Mouse (Mus musculus): ENCODE data around the gene Ptgdr2. TPM values are rescaled to one million over a fixed set of nuclear protein-coding genes. Genes with fewer than 3 reads are reported as not detected.

Gene Ptgdr2
- total and polyA plus RNA-seq, 3 experiments: 0.10 TPM; not detected in 2

DNA sequence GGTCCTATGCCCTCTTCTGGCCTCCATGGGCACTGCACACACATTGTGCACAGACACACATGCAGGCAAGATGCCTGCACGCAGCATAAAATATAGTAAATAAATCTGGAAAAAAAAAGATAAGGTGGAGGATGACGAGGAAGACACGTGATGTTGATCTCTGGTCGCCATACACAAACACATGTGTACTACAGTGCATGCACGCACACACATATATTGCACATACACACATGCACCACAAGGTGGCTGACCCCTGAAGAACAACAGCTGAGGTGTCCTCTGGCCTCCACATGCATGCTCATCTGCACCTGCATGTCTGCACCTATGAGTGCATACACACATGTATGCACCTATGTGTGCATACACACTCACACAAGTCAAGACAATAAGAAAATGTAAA lies 883 bp upstream of the Ptgdr2 start:
- Histone ChIP-seq H3K36me3 (ENCODE audit: control insufficient read depth, insufficient read depth, low read length) (no peaks in the 10 kb centered on the region), H3K4me1 (ENCODE audit: control insufficient read depth, insufficient read depth, low read length) (no peaks in the 10 kb centered on the region; the same call in 1 of the 2 replicates), H3K27ac (no peak overlapping the region), H3K4me3 (no peak overlapping the region), H3K9ac (ENCODE audit: low read depth, low read length) (no peak overlapping the region), H3K27me3 (ENCODE audit: control insufficient read depth, insufficient read depth, low read length) (no peaks in the 10 kb centered on the region), H3K79me2 (replicated peaks; ENCODE audit: control insufficient read depth, insufficient read depth, low read length) (no peaks in the 10 kb centered on the region)
- WGBS: 92% methylated on average over 5 of the region's 5 CpGs
- TF ChIP-seq CTCF (IDR thresholded peaks at IDR 0.05) (no peak; the same call in 1 of the 2 replicates), POLR2A (IDR thresholded peaks at IDR 0.05; ENCODE audit: insufficient read depth, low read depth, low read length) (no peak), EP300 (IDR thresholded peaks at IDR 0.05; ENCODE audit: insufficient read depth, low read depth, low read length) (no peak)
- intact Hi-C loops (cut with DNase I): no loop called here
- DNase-seq: no peak

DNA sequence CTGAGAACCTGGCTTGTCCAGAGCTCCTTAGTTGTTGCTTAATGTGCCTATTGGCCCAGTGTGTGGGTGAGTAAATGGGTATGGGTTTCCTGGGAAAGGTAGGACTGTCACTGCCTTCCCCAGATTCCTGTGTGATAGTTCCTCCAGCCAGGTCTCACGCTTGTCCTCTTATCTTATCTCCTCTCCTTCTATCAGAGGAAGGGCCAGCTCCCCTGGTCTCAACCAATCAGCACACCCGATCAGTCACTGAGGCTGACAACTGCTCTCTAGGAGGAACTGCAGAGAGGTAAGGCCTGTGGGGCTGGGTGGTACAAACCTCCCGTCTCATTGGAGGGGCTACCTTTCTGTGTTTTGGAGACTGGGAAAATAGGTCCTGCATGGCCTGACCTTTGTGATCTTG lies 1.8 kb downstream of the Ptgdr2 start:
- no peak overlapping the region for H3K9ac ChIP-seq (ENCODE audit: low read depth, low read length)
- WGBS: 45% methylated on average over 3 of the region's 3 CpGs
- H3K4me1 ChIP-seq (ENCODE audit: control insufficient read depth, insufficient read depth, low read length): no peaks in the 10 kb centered on the region; the same call in 1 of the 2 replicates
- intact Hi-C loops (cut with DNase I): no loop called here
- H3K36me3 ChIP-seq (ENCODE audit: control insufficient read depth, insufficient read depth, low read length): no peaks in the 10 kb centered on the region
- TF ChIP-seq CTCF (IDR thresholded peaks at IDR 0.05) (no peak), EP300 (IDR thresholded peaks at IDR 0.05; ENCODE audit: insufficient read depth, low read depth, low read length) (no peak), POLR2A (IDR thresholded peaks at IDR 0.05; ENCODE audit: insufficient read depth, low read depth, low read length) (no peak)
- no peaks in the 10 kb centered on the region for H3K27me3 ChIP-seq (ENCODE audit: control insufficient read depth, insufficient read depth, low read length)
- no peak for DNase-seq
- H3K27ac ChIP-seq: no peak overlapping the region
- H3K4me3 ChIP-seq: no peak overlapping the region
- no peaks in the 10 kb centered on the region for H3K79me2 ChIP-seq (replicated peaks; ENCODE audit: control insufficient read depth, insufficient read depth, low read length)

DNA sequence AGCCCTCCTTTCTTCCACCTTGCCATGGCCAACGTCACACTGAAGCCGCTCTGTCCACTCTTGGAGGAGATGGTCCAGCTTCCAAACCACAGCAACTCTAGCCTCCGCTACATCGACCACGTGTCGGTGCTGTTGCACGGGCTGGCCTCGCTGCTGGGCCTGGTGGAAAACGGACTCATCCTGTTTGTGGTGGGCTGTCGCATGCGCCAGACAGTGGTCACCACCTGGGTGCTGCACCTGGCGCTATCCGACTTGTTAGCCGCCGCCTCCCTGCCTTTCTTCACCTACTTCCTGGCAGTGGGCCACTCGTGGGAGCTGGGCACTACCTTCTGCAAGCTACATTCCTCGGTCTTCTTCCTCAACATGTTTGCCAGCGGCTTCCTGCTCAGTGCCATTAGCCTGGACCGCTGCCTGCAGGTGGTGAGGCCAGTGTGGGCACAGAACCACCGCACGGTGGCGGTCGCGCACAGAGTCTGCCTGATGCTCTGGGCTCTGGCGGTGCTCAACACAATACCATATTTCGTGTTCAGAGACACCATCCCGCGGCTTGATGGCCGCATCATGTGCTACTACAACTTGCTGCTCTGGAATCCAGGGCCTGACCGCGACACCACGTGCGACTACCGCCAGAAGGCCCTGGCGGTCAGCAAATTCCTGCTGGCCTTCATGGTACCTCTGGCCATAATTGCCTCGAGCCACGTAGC lies 3.3 kb downstream of the Ptgdr2 start:
- peak overlapping the region; percentile 20; the same call in 1 of the 2 replicates for H3K4me3 ChIP-seq
- H3K27ac ChIP-seq: no peak overlapping the region
- no peak overlapping the region for H3K9ac ChIP-seq (ENCODE audit: low read depth, low read length)
- peak; percentile 53 to 63 for DNase-seq
- TF ChIP-seq POLR2A (IDR thresholded peaks at IDR 0.05; ENCODE audit: insufficient read depth, low read depth, low read length): no peak
- TF ChIP-seq CTCF (IDR thresholded peaks at IDR 0.05): peak; percentile 75
- no peak for TF ChIP-seq EP300 (IDR thresholded peaks at IDR 0.05; ENCODE audit: insufficient read depth, low read depth, low read length)
- H3K79me2 ChIP-seq (replicated peaks; ENCODE audit: control insufficient read depth, insufficient read depth, low read length): no peaks in the 10 kb centered on the region
- intact Hi-C loops (cut with DNase I): no loop called here
- WGBS: 29% methylated on average over 37 of the region's 37 CpGs
- H3K4me1 ChIP-seq (ENCODE audit: control insufficient read depth, insufficient read depth, low read length): no peaks in the 10 kb centered on the region; the same call in 1 of the 2 replicates
- no peaks in the 10 kb centered on the region for H3K36me3 ChIP-seq (ENCODE audit: control insufficient read depth, insufficient read depth, low read length)
- H3K27me3 ChIP-seq (ENCODE audit: control insufficient read depth, insufficient read depth, low read length): no peaks in the 10 kb centered on the region

DNA sequence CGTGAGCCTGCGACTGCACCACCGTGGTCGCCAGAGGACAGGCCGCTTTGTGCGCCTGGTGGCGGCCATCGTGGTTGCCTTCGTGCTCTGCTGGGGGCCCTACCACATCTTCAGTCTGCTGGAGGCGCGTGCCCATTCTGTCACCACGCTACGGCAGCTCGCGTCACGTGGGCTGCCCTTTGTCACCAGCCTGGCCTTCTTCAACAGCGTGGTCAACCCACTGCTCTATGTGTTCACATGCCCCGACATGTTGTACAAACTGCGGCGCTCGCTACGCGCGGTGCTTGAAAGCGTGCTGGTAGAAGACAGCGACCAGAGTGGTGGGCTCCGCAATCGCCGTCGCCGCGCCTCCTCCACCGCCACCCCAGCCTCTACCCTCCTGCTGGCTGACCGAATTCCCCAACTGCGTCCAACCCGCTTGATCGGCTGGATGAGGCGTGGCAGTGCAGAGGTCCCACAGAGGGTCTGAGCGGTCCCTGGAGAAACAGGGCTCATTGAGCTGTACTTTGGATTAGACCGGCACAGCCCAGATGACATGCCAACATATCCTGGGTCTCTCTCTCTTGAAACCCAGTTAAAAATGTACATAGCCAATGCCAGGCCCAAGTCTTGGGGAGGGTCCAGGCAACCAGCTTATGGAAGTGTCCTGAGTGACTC lies 4.0 kb downstream of the Ptgdr2 start:
- no peak for TF ChIP-seq POLR2A (IDR thresholded peaks at IDR 0.05; ENCODE audit: insufficient read depth, low read depth, low read length)
- no peak for TF ChIP-seq EP300 (IDR thresholded peaks at IDR 0.05; ENCODE audit: insufficient read depth, low read depth, low read length)
- no peak for TF ChIP-seq CTCF (IDR thresholded peaks at IDR 0.05)
- H3K79me2 ChIP-seq (replicated peaks; ENCODE audit: control insufficient read depth, insufficient read depth, low read length): no peaks in the 10 kb centered on the region
- H3K36me3 ChIP-seq (ENCODE audit: control insufficient read depth, insufficient read depth, low read length): no peaks in the 10 kb centered on the region
- peak overlapping the region; percentile 24; the same call in 1 of the 2 replicates for H3K9ac ChIP-seq (ENCODE audit: low read depth, low read length)
- DNase-seq: no peak
- intact Hi-C loops (cut with DNase I): no loop called here
- H3K27ac ChIP-seq: no peak overlapping the region
- peak overlapping the region; percentile 20; the same call in 1 of the 2 replicates for H3K4me3 ChIP-seq
- no peaks in the 10 kb centered on the region for H3K27me3 ChIP-seq (ENCODE audit: control insufficient read depth, insufficient read depth, low read length)
- 21% methylated on average over 40 of the region's 40 CpGs for WGBS
- no peaks in the 10 kb centered on the region; the same call in 1 of the 2 replicates for H3K4me1 ChIP-seq (ENCODE audit: control insufficient read depth, insufficient read depth, low read length)

DNA sequence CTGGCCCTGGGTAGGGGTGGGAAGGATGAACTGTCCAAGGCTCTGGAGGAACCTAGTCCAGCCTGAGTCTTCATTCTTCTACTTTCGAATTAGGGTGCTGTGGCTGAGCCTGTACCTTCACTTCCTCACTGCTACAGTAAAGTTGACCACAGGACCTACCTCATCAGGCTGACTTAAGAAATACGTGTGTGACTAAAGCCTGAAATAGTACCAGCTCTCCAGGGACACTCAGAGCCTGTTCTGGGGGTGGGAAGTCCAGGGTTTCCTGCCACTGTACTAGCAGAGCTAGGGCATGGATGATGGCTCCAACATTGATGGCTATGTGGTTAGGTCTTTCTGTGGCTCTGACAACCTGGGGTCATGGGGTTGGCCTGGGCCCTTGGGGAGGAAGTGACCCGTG lies 7.0 kb downstream of the Ptgdr2 start:
- 61% methylated on average over 3 of the region's 3 CpGs for WGBS

DNA sequence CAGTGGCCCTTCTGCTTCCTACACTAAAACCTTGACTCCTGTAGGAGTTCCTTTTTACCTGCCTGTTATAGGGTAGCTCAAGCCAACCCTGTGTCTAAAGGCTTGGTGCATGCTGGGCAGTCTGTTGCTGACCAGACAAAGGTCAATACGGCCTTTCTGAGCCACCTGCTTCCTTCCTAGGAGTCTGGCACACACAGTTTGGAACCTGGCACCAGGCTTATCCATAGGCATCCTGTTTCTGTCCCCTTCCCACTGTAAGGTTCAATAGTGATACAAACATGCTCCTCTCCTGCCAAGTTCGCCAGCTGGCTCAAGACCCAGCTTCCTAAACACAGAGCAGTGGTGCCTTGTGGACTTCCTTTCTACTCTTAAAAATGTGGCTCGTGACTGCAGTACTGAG lies 9.5 kb downstream of the Ptgdr2 start:
- Histone ChIP-seq H3K27ac (no peak overlapping the region), H3K4me1 (ENCODE audit: control insufficient read depth, insufficient read depth, low read length) (peaks cover 8% of the 10 kb centered on the region), H3K27me3 (ENCODE audit: control insufficient read depth, insufficient read depth, low read length) (no peaks in the 10 kb centered on the region), H3K9ac (ENCODE audit: low read depth, low read length) (no peak overlapping the region), H3K79me2 (replicated peaks; ENCODE audit: control insufficient read depth, insufficient read depth, low read length) (no peaks in the 10 kb centered on the region), H3K4me3 (no peak overlapping the region), H3K36me3 (ENCODE audit: control insufficient read depth, insufficient read depth, low read length) (no peaks in the 10 kb centered on the region)
- WGBS: 43% methylated on average over 3 of the region's 3 CpGs
- intact Hi-C loops (cut with DNase I): no loop called here
- DNase-seq: no peak
- TF ChIP-seq POLR2A (IDR thresholded peaks at IDR 0.05; ENCODE audit: insufficient read depth, low read depth, low read length) (no peak), EP300 (IDR thresholded peaks at IDR 0.05; ENCODE audit: insufficient read depth, low read depth, low read length) (no peak), CTCF (IDR thresholded peaks at IDR 0.05) (no peak)

More for the DNA sequence above, 7.0 kb downstream of the Ptgdr2 start:
- DNase-seq: no peak
- Histone ChIP-seq H3K4me1 (ENCODE audit: control insufficient read depth, insufficient read depth, low read length) (peaks cover 6% of the 10 kb centered on the region), H3K9ac (ENCODE audit: low read depth, low read length) (no peak overlapping the region), H3K79me2 (replicated peaks; ENCODE audit: control insufficient read depth, insufficient read depth, low read length) (no peaks in the 10 kb centered on the region), H3K27me3 (ENCODE audit: control insufficient read depth, insufficient read depth, low read length) (no peaks in the 10 kb centered on the region), H3K27ac (no peak overlapping the region), H3K4me3 (no peak overlapping the region), H3K36me3 (ENCODE audit: control insufficient read depth, insufficient read depth, low read length) (no peaks in the 10 kb centered on the region)
- intact Hi-C loops (cut with DNase I): no loop called here
- TF ChIP-seq CTCF (IDR thresholded peaks at IDR 0.05) (no peak), POLR2A (IDR thresholded peaks at IDR 0.05; ENCODE audit: insufficient read depth, low read depth, low read length) (no peak), EP300 (IDR thresholded peaks at IDR 0.05; ENCODE audit: insufficient read depth, low read depth, low read length) (no peak)
